Mouse (Mus musculus) forebrain, embryonic 12.5 days (tissue): ENCODE measurements at regions not wholly inside any gene's neighbourhood (a gene's known extent, or its start where the extent isn't known, plus 50 kb on each side); places are given as distances from the start of the nearest gene placed in this dataset.

Source experiments
- ATAC-seq: fragments of 200-750 bp; cut with Nextera tagmentation; 2 replicates; pipeline ENCODE4 v1.8.0; 2017; ENCODE audit warnings: moderate TSS enrichment; ENCODE audit not compliant: low FRiP score
- H3K27ac ChIP-seq: fragments of 300-500 bp; sonication (generic); 2 replicates; pipeline ENCODE4 v1.5.1; 2016; ENCODE audit warnings: mild to moderate bottlenecking
- H3K27me3 ChIP-seq: fragments of 300-500 bp; sonication (generic); 2 replicates; pipeline ENCODE4 v1.6.1; 2016; ENCODE audit warnings: mild to moderate bottlenecking
- H3K36me3 ChIP-seq: fragments of 300-500 bp; sonication (generic); replicated peaks from 2 replicates; pipeline ENCODE4 v1.6.1; 2016; ENCODE audit warnings: mild to moderate bottlenecking
- H3K4me1 ChIP-seq: fragments of 300-500 bp; sonication (generic); 2 replicates; pipeline ENCODE4 v1.6.1; 2016
- H3K4me2 ChIP-seq: fragments of 300-500 bp; sonication (generic); 2 replicates; pipeline ENCODE4 v1.6.1; 2016; ENCODE audit warnings: mild to moderate bottlenecking, moderate library complexity
- H3K4me3 ChIP-seq: fragments of 300-500 bp; sonication (generic); replicated peaks from 2 replicates; pipeline ENCODE4 v1.5.1; 2016; ENCODE audit warnings: mild to moderate bottlenecking
- H3K9ac ChIP-seq: fragments of 300-500 bp; sonication (generic); 2 replicates; pipeline ENCODE4 v1.6.1; 2016; ENCODE audit warnings: mild to moderate bottlenecking
- H3K9me3 ChIP-seq: fragments of 300-500 bp; sonication (generic); 2 replicates; pipeline ENCODE4 v1.6.1; 2016
- WGBS: fragments of 180-500 bp; shearing (Covaris S2); methylation state at CpG from one replicate; pipeline ENCODE4 v1.1.7; 2016; 5-methylcytosine and 5-hydroxymethylcytosine counted together

DNA sequence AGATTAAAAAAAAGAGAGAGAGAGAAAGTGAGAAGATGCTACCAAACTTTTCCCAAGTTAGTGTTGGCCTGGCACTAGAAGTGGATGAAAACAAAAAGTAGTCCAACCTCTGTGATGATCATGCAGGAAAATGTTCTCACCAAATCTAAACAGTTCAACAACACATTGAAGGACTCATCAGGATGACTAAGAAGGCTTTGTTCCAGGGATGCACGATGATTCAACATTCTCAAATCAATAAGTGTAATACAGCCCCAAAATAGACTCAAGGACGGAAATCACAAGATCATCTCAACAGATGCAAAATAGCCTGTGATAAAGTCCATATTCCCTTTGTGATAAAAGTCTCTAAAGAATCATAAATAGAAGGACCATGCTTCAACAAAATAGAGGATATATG, 106.3 kb downstream of the Cysltr2 start:
- Histone ChIP-seq H3K27ac (no peak overlapping the region), H3K36me3 (no peaks in the 10 kb centered on the region), H3K4me3 (no peak overlapping the region), H3K4me1 (no peaks in the 10 kb centered on the region), H3K9ac (no peak overlapping the region), H3K27me3 (no peaks in the 10 kb centered on the region), H3K4me2 (no peak overlapping the region), H3K9me3 (no peaks in the 10 kb centered on the region)
- no peak for ATAC-seq
- WGBS: 84% methylated on average over 2 of the region's 2 CpGs

DNA sequence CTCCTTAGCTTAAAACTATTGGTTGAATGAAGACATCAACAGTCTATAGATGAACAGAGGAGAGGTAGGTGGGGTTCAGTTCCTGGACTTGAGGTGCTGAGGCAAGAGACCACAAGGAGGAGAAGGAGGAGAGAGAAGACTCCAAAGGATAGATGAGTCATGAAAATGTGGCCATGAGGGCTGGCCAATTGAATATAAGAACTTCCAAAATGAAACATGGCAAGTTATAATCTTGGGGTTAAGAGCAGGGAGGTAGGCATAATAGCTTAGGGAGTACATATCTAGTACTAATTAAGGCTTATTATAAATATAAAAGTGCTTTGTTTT, 109.9 kb downstream of the Cysltr2 start:
- H3K9ac ChIP-seq: no peak overlapping the region
- no peak overlapping the region for H3K4me2 ChIP-seq
- H3K4me3 ChIP-seq: no peak overlapping the region
- no peaks in the 10 kb centered on the region for H3K36me3 ChIP-seq
- H3K9me3 ChIP-seq: no peaks in the 10 kb centered on the region
- no peak overlapping the region for H3K27ac ChIP-seq
- H3K4me1 ChIP-seq: no peaks in the 10 kb centered on the region
- no peak for ATAC-seq
- H3K27me3 ChIP-seq: no peaks in the 10 kb centered on the region

DNA sequence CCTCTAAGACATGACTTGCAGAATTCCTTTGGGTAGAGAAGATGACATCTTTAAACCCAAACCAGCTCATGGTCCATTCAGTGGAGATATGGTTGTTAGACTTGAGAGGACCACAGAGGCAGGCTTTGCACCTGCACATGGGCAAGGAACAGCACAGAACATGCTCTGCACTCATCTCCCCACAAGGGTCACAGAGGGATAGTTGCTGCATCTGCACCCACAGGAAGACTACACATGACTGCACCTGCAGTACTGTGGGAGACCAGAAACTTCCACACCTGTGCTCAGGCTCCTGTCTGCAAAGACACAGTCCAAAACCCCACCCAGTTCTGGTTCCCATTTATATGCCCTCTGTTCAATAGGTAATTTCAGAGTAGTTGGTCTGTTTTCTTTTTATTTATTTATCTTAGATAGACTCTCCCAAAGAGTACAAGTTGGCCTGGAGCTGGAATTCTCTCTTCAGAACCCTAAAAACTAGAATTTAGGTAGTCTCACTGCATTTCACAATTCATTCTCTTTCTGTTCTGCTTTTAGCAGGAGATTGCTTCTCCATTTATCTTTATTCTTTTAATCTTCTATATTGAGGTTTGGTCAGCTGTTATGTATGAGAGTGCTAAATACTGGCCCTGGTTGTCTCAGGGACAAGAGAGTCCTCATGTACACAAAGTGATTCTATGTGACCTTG, 110.4 kb downstream of the Cysltr2 start:
- H3K9ac ChIP-seq: no peak overlapping the region
- H3K27me3 ChIP-seq: no peaks in the 10 kb centered on the region
- no peak overlapping the region for H3K4me2 ChIP-seq
- H3K4me1 ChIP-seq: no peaks in the 10 kb centered on the region
- H3K36me3 ChIP-seq: no peaks in the 10 kb centered on the region
- H3K9me3 ChIP-seq: no peaks in the 10 kb centered on the region
- H3K27ac ChIP-seq: no peak overlapping the region
- no peak for ATAC-seq
- no peak overlapping the region for H3K4me3 ChIP-seq

DNA sequence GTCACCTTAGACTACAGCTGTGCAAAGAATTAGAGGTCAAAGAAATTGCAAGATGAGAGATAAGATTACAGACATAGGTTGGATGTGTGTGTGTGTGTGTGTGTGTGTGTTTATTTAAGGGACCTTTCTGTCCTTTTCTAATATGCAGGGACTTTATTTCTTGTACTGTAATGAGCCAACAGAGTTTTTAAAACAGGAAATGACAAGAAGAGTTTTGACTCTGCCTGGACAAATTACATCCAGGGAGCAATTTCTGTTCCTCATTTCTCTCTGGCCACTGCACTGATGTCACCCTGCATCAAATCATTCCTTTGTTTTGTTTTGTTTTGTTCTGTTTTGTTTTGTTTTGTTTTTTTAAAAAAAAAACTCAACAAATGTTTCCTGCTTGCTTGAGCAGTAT, 115.3 kb downstream of the Cysltr2 start:
- H3K27me3 ChIP-seq: no peaks in the 10 kb centered on the region
- H3K36me3 ChIP-seq: no peaks in the 10 kb centered on the region
- H3K4me1 ChIP-seq: no peaks in the 10 kb centered on the region
- no peaks in the 10 kb centered on the region for H3K9me3 ChIP-seq
- H3K4me3 ChIP-seq: no peak overlapping the region
- no peak overlapping the region for H3K9ac ChIP-seq
- no peak overlapping the region for H3K4me2 ChIP-seq
- H3K27ac ChIP-seq: no peak overlapping the region
- no peak for ATAC-seq

DNA sequence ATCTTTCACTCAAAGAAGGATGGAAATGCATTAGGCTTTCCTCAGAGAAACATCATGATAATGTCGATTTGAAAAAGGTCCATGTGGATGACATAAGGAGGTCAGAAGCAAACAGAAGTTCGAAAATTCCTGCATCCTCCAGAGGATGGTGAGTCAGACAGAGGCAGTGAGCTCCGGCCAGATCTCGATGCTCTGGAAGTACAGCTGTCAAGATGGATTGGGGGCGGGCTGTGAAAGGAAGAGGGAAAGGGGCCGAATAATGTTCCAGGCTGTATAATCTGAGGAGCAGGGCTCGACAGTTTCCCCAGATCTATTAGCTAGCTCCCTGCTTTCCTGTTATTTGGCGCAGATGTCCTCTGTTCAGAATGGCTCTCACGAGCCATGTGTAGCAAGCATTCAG, 116.6 kb downstream of the Cysltr2 start:
- no peak overlapping the region for H3K4me2 ChIP-seq
- H3K36me3 ChIP-seq: no peaks in the 10 kb centered on the region
- H3K9me3 ChIP-seq: no peaks in the 10 kb centered on the region
- H3K27me3 ChIP-seq: no peaks in the 10 kb centered on the region
- no peaks in the 10 kb centered on the region for H3K4me1 ChIP-seq
- no peak overlapping the region for H3K27ac ChIP-seq
- WGBS: 86% methylated on average over 9 of the region's 9 CpGs
- no peak overlapping the region for H3K9ac ChIP-seq
- no peak for ATAC-seq
- H3K4me3 ChIP-seq: no peak overlapping the region

DNA sequence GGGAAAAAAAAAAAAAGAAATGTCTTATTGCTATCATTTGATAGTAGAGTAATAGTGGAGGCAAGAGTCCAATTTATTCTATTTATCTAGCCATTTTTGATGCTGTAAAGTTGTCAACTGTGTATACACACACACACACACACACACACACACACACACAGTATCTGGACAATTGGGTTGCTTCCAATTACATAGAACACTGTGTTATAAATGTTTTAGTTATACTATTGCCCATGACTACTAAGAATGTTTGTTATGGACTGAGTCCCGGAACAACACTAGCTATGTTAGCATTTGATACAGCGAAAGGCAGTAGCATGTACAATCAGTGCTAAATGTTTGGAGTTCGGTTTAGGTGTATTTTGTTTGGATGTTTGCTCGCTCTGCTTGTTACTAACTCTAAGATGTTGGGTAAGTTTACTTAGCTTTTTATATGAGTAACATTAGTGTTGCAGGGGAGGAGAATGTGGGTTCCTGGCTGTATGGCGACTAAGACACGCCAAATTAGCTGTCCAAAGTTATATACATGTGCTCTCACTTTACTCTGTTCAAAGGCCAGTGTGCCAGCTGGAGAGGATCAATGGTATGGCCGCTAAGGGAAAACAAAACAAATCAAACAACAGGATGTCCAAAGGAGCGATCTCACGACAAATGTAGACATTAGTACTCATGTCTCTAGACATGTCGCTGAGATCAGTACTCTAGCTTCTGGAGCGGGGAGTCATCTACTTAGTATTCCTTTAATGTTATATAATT, 147.6 kb downstream of the Cysltr2 start:
- ATAC-seq: no peak
- WGBS: 90% methylated on average over 11 of the region's 11 CpGs
- Histone ChIP-seq H3K4me3 (no peak overlapping the region), H3K27me3 (no peaks in the 10 kb centered on the region), H3K9me3 (no peaks in the 10 kb centered on the region), H3K36me3 (no peaks in the 10 kb centered on the region), H3K9ac (no peak overlapping the region), H3K4me2 (no peak overlapping the region), H3K4me1 (no peaks in the 10 kb centered on the region), H3K27ac (no peak overlapping the region)

DNA sequence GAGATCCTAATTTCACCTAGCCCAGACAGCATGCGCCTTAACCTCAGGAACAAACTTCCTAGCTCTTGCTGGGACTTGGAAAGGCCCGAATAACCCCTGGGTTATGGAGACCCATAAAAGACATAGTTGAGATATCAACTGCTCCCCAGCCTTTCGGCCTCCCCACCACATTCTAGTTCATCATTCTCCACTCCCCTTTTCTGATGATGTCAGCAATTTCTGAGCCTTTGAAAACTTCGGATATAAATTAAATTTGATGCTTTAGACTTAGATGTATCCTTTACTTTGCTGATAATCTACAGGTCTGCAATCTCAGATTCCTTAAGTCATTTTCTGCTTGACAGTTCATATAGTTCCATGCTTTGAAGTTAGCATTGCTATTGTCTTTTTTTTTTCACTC, 149.3 kb downstream of the Cysltr2 start:
- H3K4me3 ChIP-seq: no peak overlapping the region
- no peaks in the 10 kb centered on the region for H3K36me3 ChIP-seq
- no peaks in the 10 kb centered on the region for H3K27me3 ChIP-seq
- no peaks in the 10 kb centered on the region for H3K9me3 ChIP-seq
- no peak overlapping the region for H3K27ac ChIP-seq
- H3K4me2 ChIP-seq: no peak overlapping the region
- no peak overlapping the region for H3K9ac ChIP-seq
- no peaks in the 10 kb centered on the region for H3K4me1 ChIP-seq
- 94% methylated on average over 4 of the region's 4 CpGs for WGBS
- ATAC-seq: no peak

DNA sequence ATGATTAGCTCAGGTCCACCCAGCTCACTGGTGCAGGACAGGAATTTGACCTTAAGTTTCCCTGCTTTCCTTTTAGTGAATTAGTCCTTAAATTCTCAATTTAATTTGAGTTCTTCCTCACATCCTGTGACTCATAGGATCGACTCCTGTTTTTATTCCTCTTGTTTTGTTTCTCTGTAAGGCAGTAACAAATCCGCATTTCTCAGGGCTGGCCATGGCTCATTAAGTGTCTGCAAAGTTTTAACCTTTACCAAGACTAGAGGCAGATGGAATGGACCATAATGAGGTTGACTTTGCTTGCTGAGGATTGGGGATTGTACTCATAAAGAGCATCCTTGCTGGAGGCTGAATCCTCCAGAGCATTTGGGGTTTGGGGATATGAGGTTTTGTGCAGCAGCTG, 156.6 kb downstream of the Cysltr2 start:
- no peak overlapping the region for H3K9ac ChIP-seq
- WGBS: 81% methylated on average over 2 of the region's 2 CpGs
- no peak overlapping the region for H3K4me3 ChIP-seq
- no peaks in the 10 kb centered on the region for H3K36me3 ChIP-seq
- no peaks in the 10 kb centered on the region for H3K9me3 ChIP-seq
- no peak for ATAC-seq
- no peaks in the 10 kb centered on the region for H3K27me3 ChIP-seq
- no peaks in the 10 kb centered on the region for H3K4me1 ChIP-seq
- no peak overlapping the region for H3K4me2 ChIP-seq
- no peak overlapping the region for H3K27ac ChIP-seq

DNA sequence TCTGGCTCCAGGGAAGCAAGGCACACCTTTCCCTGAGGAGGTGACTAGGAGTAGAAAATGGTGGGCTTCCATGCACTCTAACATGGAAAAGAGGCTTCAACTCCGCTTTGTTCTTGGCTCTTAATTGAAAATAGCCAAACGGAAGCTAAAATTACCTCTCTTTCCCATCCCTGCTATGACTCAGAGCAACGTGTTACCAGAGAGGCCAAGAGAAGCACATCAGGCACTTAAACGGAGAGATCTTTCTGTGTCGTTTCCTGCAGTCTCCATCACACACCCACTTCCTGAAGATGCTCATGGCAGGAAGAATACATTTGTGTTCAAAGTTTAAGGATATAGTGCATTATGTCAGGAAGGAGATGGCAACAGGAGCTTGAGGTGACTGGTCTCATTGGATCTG, 159.3 kb downstream of the Cysltr2 start:
- WGBS: 94% methylated on average over 5 of the region's 5 CpGs
- H3K9me3 ChIP-seq: no peaks in the 10 kb centered on the region
- H3K27me3 ChIP-seq: no peaks in the 10 kb centered on the region
- no peaks in the 10 kb centered on the region for H3K4me1 ChIP-seq
- no peak overlapping the region for H3K27ac ChIP-seq
- H3K36me3 ChIP-seq: no peaks in the 10 kb centered on the region
- H3K4me2 ChIP-seq: no peak overlapping the region
- no peak overlapping the region for H3K9ac ChIP-seq
- ATAC-seq: no peak
- H3K4me3 ChIP-seq: no peak overlapping the region

DNA sequence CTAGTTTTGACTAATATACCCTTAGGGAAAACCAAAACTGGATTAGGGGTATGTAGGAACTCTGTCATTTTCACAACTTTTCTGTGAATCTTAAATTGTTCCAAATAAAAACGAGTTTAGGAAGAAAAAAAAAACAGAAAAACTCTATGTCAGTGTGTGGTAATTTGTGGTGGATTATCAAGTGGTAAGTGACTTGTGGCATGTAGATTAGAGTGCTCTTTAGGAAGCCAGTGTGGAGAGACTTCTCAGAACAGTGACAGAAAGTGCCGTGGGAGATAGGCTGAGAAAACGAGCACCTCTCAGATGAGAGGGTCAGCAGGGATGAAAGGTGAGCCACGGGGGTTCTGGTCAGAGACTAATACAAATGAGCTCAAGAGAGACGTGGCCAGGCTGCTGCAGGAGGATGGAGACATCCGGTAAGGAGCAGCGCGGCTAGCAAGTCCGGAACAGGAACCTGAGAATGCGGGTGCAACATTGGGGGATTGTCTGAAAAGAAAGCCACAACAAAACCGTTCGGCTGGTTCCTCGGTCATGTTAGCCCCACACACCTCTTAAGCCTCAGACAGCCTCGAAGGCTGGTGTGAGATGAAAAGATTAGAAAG, 161.3 kb downstream of the Cysltr2 start:
- no peak overlapping the region for H3K9ac ChIP-seq
- ATAC-seq: no peak
- no peaks in the 10 kb centered on the region for H3K4me1 ChIP-seq
- H3K9me3 ChIP-seq: no peaks in the 10 kb centered on the region
- no peak overlapping the region for H3K4me3 ChIP-seq
- H3K36me3 ChIP-seq: no peaks in the 10 kb centered on the region
- no peak overlapping the region for H3K4me2 ChIP-seq
- no peaks in the 10 kb centered on the region for H3K27me3 ChIP-seq
- 56% methylated on average over 14 of the region's 14 CpGs for WGBS
- no peak overlapping the region for H3K27ac ChIP-seq

DNA sequence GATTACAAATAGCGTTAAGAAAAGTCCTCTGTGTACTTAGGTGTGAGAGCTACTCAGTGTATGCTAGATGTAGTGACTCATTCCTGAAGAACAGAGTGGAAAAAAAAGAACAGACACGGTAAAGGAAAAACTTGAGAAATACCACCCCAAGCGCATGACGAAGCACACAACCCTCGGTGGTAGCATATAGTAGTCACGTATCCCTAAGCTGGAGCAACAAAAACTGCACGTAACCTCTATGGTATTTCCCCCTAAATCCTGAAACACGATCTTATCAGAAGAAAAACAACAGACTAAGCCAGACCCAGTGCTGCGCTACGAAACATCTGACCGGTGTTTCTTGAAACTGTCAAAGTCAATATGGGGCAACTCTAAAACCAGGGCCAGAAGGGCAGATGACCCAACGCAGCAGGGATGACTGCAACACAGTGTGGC, 162.0 kb downstream of the Cysltr2 start:
- Histone ChIP-seq H3K4me1 (no peaks in the 10 kb centered on the region), H3K4me3 (no peak overlapping the region), H3K27ac (no peak overlapping the region), H3K9me3 (no peaks in the 10 kb centered on the region), H3K9ac (no peak overlapping the region), H3K36me3 (no peaks in the 10 kb centered on the region), H3K27me3 (no peaks in the 10 kb centered on the region), H3K4me2 (no peak overlapping the region)
- WGBS: 85% methylated on average over 12 of the region's 12 CpGs
- no peak for ATAC-seq

DNA sequence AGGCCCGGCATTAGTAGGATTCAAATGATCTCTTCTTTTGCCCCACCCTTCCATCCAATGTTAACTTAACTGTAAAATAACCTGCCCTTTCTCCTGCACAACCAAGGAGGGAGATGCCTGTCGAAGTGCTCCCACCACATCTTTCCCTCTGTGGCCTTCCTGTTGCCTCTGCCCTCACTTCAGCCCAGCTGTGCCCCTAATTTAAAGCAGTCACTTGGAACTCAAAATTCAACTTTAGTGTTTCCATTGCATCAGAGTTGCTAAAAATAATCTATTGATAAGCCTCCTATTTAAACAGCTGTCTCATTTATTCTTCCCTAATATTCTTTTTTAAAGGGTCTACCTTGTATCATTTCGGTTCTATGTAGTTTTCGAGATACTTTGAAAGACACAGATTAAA, 163.1 kb downstream of the Cysltr2 start:
- H3K4me3 ChIP-seq: no peak overlapping the region
- H3K36me3 ChIP-seq: no peaks in the 10 kb centered on the region
- H3K9ac ChIP-seq: no peak overlapping the region
- no peak overlapping the region for H3K27ac ChIP-seq
- no peaks in the 10 kb centered on the region for H3K9me3 ChIP-seq
- no peaks in the 10 kb centered on the region for H3K27me3 ChIP-seq
- 91% methylated on average over 4 of the region's 4 CpGs for WGBS
- no peak overlapping the region for H3K4me2 ChIP-seq
- no peak for ATAC-seq
- H3K4me1 ChIP-seq: no peaks in the 10 kb centered on the region

DNA sequence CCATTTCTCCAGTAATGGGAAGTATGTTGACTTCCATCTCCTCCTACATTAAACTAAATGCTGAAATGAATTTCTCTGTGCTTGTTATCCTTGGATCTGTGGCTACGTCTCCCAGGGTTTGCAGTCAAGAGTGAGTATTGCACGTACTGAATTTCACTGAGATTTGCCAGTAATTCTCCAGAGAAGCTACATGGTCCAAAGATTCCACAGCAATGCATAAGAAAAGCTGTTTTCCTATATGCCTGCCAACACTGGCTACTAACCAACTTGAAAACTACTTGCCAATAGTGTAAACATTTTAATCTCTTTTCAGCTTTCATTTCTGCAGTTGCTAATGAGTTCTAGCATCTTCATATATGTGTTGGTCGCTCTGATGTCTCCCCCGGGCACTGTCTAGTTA, 164.4 kb downstream of the Cysltr2 start:
- no peak overlapping the region for H3K27ac ChIP-seq
- no peak overlapping the region for H3K4me2 ChIP-seq
- no peaks in the 10 kb centered on the region for H3K36me3 ChIP-seq
- no peaks in the 10 kb centered on the region for H3K9me3 ChIP-seq
- no peak for ATAC-seq
- H3K4me1 ChIP-seq: no peaks in the 10 kb centered on the region
- WGBS: 90% methylated on average over 4 of the region's 4 CpGs
- H3K9ac ChIP-seq: no peak overlapping the region
- no peaks in the 10 kb centered on the region for H3K27me3 ChIP-seq
- no peak overlapping the region for H3K4me3 ChIP-seq
